Mouse (Mus musculus): ENCODE data around the gene Hs2st1. TPM values are rescaled to one million over a fixed set of nuclear protein-coding genes. Genes with fewer than 3 reads are reported as not detected.
A peak's percentile ranks its signal among the peaks of the same experiment; 100 is the strongest.

Gene Hs2st1
- polyA plus RNA-seq, 1 experiment from 2014 or later = 13.7 TPM

DNA sequence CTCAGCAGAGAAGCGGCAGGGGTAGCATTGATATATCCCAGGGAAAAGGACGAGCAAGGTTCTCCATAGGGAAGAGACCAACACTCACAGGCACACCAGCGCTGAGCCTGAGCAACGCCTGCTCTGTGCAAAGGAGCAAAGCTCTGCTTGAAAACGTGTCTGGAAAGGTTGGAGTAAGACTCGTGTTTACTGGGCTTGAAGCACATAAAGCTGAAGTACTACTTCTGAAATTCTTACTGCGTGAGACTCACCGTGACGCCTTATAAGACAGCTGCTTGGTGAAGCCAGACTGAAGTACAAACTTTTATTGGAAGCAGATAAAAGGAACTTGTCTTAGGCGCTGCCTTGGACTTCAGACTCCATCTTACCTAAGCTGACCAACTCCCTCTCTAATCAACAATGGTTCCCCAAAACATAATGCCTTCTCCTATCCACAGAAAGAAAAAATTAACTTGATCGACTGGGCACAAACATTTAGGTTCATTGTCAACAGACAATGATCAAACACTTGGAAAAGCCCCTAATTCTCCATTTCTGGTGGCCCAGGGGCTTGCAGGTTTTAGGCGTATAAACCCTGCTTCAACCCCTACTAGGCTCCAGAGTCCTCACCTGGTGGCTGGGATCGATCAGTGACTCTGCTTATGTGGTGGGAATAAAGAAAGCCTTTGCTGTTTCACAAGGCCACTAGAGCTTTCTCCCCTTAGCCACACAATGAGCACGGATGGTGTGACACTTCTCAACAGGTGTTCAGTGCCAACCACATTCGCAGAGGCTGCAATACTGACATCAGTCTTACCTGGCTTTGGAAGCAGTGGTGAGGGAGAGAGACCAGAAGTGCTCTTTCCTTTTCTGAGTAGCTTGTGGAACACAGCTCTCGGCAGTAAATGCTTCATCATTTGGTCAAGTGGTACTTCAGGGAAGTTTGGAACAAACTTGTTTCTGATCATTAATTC, 56.5 kb downstream of the Hs2st1 start:
- ATAC-seq (replicated peaks; ENCODE audit: low FRiP score, low TSS enrichment, low read depth) (no peak), DNase-seq (ENCODE audit: low spot score) (peak; percentile 46)
- Histone ChIP-seq H3K4me1 (replicated peaks; ENCODE audit: control insufficient read depth, insufficient read depth, low read length) (peaks cover 3% of the 10 kb centered on the region; the same call in 1 of the 2 replicates), H3K9ac (ENCODE audit: low read length) (no peak overlapping the region), H3K27me3 (replicated peaks; ENCODE audit: control insufficient read depth, insufficient read depth, low read length) (no peaks in the 10 kb centered on the region), H3K36me3 (ENCODE audit: control insufficient read depth, insufficient read depth, low read length) (no peaks in the 10 kb centered on the region), H3K4me2 (ENCODE audit: low read length) (no peak overlapping the region), H3K27ac (ENCODE audit: low read depth) (no peak overlapping the region), H3K9me3 (ENCODE audit: control insufficient read depth, low read length) (no peaks in the 10 kb centered on the region), H3K4me3 (ENCODE audit: low read depth, low read length) (no peak overlapping the region)
- WGBS = 81% methylated on average over 16 of the region's 16 CpGs

DNA sequence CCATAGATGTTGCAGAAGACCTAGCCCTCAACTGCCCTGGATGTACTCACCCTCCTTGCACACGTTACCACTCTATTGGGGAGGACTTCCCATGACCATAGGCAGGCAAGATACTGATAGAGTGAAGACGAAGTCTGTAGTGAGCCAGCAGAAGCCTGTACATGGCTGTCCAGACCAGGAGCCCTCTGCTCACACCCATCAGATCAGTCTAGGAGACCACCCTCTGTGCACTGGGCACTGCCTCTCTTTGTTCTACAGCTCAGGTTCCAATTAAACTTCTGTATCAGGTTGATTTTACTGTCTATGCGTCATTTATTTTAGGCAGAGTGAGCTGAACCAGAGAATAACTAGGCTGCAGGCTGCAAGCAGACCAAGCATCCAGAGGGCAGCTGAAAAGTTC, 59.3 kb downstream of the Hs2st1 start:
- ATAC-seq (replicated peaks; ENCODE audit: low FRiP score, low TSS enrichment, low read depth) = no peak
- DNase-seq (ENCODE audit: low spot score) = no peak
- WGBS = 91% methylated on average over 3 of the region's 3 CpGs
- Histone ChIP-seq H3K27me3 (replicated peaks; ENCODE audit: control insufficient read depth, insufficient read depth, low read length) (no peaks in the 10 kb centered on the region), H3K36me3 (ENCODE audit: control insufficient read depth, insufficient read depth, low read length) (no peaks in the 10 kb centered on the region), H3K4me1 (replicated peaks; ENCODE audit: control insufficient read depth, insufficient read depth, low read length) (peaks cover 12% of the 10 kb centered on the region), H3K9me3 (ENCODE audit: control insufficient read depth, low read length) (no peaks in the 10 kb centered on the region), H3K4me3 (ENCODE audit: low read depth, low read length) (no peak overlapping the region), H3K4me2 (ENCODE audit: low read length) (no peak overlapping the region), H3K27ac (ENCODE audit: low read depth) (no peak overlapping the region), H3K9ac (ENCODE audit: low read length) (no peak overlapping the region)

DNA sequence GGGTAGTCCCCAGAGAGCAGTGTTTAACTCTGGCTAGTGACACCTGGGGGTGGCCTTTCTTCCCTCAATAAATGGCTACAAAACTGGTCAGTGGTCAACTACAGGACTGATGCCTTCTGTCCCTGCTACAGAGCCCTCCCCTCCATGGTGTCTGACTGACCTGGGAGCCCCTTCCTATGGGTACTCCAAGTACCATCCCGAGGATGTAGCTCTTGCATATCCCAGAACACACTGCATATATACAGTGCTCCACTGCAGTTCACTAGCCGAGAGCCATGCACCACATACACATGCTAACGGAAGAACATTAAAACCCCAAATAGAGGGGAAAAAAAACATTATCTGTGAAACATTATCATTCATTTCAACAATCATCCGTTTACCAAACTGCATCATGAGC, 61.6 kb downstream of the Hs2st1 start:
- Histone ChIP-seq H3K27ac (ENCODE audit: low read depth) (no peak overlapping the region), H3K4me2 (ENCODE audit: low read length) (no peak overlapping the region), H3K36me3 (ENCODE audit: control insufficient read depth, insufficient read depth, low read length) (no peaks in the 10 kb centered on the region), H3K9me3 (ENCODE audit: control insufficient read depth, low read length) (no peaks in the 10 kb centered on the region), H3K4me1 (replicated peaks; ENCODE audit: control insufficient read depth, insufficient read depth, low read length) (peaks cover 14% of the 10 kb centered on the region), H3K27me3 (replicated peaks; ENCODE audit: control insufficient read depth, insufficient read depth, low read length) (no peaks in the 10 kb centered on the region), H3K4me3 (ENCODE audit: low read depth, low read length) (no peak overlapping the region), H3K9ac (ENCODE audit: low read length) (no peak overlapping the region)
- no peak for DNase-seq (ENCODE audit: low spot score)
- WGBS = 85% methylated on average over 4 of the region's 4 CpGs
- ATAC-seq (replicated peaks; ENCODE audit: low FRiP score, low TSS enrichment, low read depth) = no peak

DNA sequence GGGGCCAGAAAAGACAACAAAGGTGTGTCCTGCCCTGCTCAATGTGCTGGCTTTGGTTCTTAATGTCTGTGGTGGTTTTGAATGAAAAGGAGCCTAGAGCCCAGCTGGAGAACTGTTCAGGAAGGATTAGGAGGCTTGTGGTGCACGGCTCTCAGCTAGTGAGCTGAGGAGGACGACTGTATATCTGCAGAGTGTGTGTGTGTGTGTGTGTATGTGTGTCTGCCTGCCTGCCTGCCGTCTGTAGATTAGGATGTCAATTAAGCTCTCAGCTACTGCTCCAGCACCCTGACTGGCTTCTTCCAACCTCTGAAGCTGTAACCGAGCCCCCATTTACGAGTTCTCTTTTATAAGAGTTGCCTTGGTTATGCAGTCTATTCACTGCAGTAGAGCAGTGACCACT, 62.1 kb downstream of the Hs2st1 start:
- Histone ChIP-seq H3K27ac (ENCODE audit: low read depth) (no peak overlapping the region), H3K9me3 (ENCODE audit: control insufficient read depth, low read length) (no peaks in the 10 kb centered on the region), H3K4me3 (ENCODE audit: low read depth, low read length) (no peak overlapping the region), H3K4me2 (ENCODE audit: low read length) (no peak overlapping the region), H3K36me3 (ENCODE audit: control insufficient read depth, insufficient read depth, low read length) (no peaks in the 10 kb centered on the region), H3K9ac (ENCODE audit: low read length) (no peak overlapping the region), H3K4me1 (replicated peaks; ENCODE audit: control insufficient read depth, insufficient read depth, low read length) (peaks cover 18% of the 10 kb centered on the region), H3K27me3 (replicated peaks; ENCODE audit: control insufficient read depth, insufficient read depth, low read length) (no peaks in the 10 kb centered on the region)
- WGBS = 57% methylated on average over 5 of the region's 5 CpGs
- DNase-seq (ENCODE audit: low spot score) (no peak), ATAC-seq (replicated peaks; ENCODE audit: low FRiP score, low TSS enrichment, low read depth) (no peak)

DNA sequence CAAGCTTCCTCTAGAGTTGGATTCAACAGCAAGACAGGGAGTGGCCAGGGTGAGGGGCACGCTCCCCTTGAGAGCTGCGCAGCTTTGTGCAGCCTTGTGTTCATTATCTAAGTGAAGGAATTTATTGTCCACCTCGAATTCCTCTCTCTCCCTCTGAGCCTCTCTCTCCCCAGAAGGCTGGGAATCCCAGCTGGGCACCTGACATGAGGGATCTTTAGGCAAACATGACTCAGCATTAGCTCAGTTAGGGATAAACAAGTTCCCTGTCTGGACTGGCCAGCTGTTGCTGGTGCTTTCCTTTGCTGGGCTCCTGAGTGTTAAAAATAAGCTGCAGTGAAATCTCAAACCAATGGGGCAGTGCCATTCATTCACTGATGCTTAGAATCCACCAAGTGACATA, 63.8 kb downstream of the Hs2st1 start:
- H3K36me3 ChIP-seq (ENCODE audit: control insufficient read depth, insufficient read depth, low read length) = no peaks in the 10 kb centered on the region
- no peak overlapping the region for H3K4me3 ChIP-seq (ENCODE audit: low read depth, low read length)
- H3K9ac ChIP-seq (ENCODE audit: low read length) = no peak overlapping the region
- WGBS = 3% methylated on average over 3 of the region's 3 CpGs
- H3K4me2 ChIP-seq (ENCODE audit: low read length) = no peak overlapping the region
- ATAC-seq (replicated peaks; ENCODE audit: low FRiP score, low TSS enrichment, low read depth) (peak; percentile 83), DNase-seq (ENCODE audit: low spot score) (peak; percentile 73)
- H3K27ac ChIP-seq (ENCODE audit: low read depth) = 0 out of 2 replicates have a peak overlapping the region, but pooled peaks have one; percentile 43
- H3K4me1 ChIP-seq (replicated peaks; ENCODE audit: control insufficient read depth, insufficient read depth, low read length) = peaks cover 19% of the 10 kb centered on the region
- H3K9me3 ChIP-seq (ENCODE audit: control insufficient read depth, low read length) = no peaks in the 10 kb centered on the region
- no peaks in the 10 kb centered on the region for H3K27me3 ChIP-seq (replicated peaks; ENCODE audit: control insufficient read depth, insufficient read depth, low read length)

DNA sequence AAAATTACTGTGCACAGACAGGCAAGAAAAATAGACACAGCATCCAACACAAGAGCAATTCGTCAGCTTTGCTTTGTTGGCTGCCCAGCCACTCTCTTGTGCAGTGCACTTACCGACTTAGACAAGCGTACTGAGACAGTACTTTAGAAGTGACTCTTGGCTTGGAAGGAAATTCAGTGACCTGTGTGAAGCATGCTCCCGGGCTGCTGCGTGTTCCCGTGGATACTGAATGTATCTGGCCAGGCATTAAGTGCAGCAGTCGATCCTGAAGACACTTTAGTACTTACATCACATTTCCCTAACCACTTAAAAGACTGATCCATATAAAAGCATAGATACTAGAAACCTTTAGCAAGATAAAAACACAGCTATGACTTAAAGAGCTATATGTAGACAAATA, 68.1 kb downstream of the Hs2st1 start:
- 50% methylated on average over 7 of the region's 7 CpGs for WGBS
- no peaks in the 10 kb centered on the region for H3K9me3 ChIP-seq (ENCODE audit: control insufficient read depth, low read length)
- no peak overlapping the region for H3K9ac ChIP-seq (ENCODE audit: low read length)
- ATAC-seq (replicated peaks; ENCODE audit: low FRiP score, low TSS enrichment, low read depth) (no peak), DNase-seq (ENCODE audit: low spot score) (no peak)
- no peaks in the 10 kb centered on the region for H3K27me3 ChIP-seq (replicated peaks; ENCODE audit: control insufficient read depth, insufficient read depth, low read length)
- H3K4me3 ChIP-seq (ENCODE audit: low read depth, low read length) = no peak overlapping the region
- H3K4me2 ChIP-seq (ENCODE audit: low read length) = no peak overlapping the region
- H3K4me1 ChIP-seq (replicated peaks; ENCODE audit: control insufficient read depth, insufficient read depth, low read length) = peaks cover 19% of the 10 kb centered on the region
- H3K27ac ChIP-seq (ENCODE audit: low read depth) = no peak overlapping the region
- no peaks in the 10 kb centered on the region for H3K36me3 ChIP-seq (ENCODE audit: control insufficient read depth, insufficient read depth, low read length)

DNA sequence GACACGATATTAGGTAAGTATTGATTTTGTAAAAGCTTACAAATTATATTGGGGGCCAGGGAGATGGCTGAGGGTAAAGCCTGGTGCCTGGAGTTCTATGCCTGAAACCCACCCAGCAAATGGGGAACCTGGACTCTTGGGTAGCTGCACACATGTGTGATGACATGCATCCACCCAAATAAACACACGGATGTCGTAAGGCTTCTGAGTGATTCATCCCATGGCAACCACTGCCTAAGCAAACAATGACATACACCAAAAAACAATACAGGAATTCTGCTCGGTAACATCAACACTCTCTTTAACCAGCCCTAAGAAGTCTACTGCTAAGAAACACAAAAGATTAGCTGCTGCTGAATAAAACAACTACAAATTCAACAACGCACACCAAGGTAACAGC, 73.2 kb downstream of the Hs2st1 start:
- H3K4me2 ChIP-seq (ENCODE audit: low read length) = no peak overlapping the region
- no peaks in the 10 kb centered on the region for H3K27me3 ChIP-seq (replicated peaks; ENCODE audit: control insufficient read depth, insufficient read depth, low read length)
- no peak overlapping the region for H3K27ac ChIP-seq (ENCODE audit: low read depth)
- ATAC-seq (replicated peaks; ENCODE audit: low FRiP score, low TSS enrichment, low read depth) (no peak), DNase-seq (ENCODE audit: low spot score) (no peak)
- WGBS = 77% methylated on average over 5 of the region's 5 CpGs
- no peaks in the 10 kb centered on the region for H3K4me1 ChIP-seq (replicated peaks; ENCODE audit: control insufficient read depth, insufficient read depth, low read length)
- no peaks in the 10 kb centered on the region for H3K36me3 ChIP-seq (ENCODE audit: control insufficient read depth, insufficient read depth, low read length)
- H3K9ac ChIP-seq (ENCODE audit: low read length) = no peak overlapping the region
- no peak overlapping the region for H3K4me3 ChIP-seq (ENCODE audit: low read depth, low read length)
- H3K9me3 ChIP-seq (ENCODE audit: control insufficient read depth, low read length) = no peaks in the 10 kb centered on the region

DNA sequence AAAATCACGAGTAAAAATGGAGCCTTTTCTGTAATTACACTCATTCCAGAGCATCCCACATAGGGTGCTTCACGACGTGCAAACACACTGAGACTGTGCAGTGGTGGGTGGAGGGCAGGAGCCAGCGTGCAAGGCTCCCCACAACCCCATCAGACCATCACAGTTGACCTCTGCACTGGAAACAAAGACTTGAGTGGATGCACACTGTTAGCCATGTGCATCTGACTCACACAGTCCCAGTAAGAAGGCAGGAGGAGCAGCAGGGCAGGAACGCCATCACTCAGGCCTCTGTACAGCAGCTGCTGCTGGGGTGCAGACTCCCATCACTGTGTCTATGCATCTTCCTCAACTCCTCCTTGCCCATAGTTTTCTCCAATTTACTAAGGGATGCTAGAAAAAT, 75.1 kb downstream of the Hs2st1 start:
- H3K4me2 ChIP-seq (ENCODE audit: low read length) = no peak overlapping the region
- no peak for ATAC-seq (replicated peaks; ENCODE audit: low FRiP score, low TSS enrichment, low read depth)
- 70% methylated on average over 5 of the region's 5 CpGs for WGBS

DNA sequence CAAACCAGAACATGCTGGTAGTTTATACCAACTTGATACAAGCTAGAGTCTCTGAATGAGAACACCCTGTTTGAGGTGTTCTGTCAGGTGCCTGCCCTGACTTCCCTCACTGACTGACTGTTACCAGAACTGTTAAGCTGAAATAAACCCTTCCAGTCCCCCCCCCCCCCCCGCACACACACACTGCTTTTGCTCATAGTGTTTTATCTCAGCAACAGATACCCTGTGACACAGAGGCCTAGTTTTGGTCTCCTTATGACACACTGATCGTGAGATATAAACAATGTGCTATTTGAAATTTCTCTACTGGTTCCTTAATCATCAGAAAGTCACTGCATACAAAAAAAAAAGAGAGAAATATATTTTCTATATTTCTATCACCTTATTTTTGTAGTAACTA, 81.2 kb downstream of the Hs2st1 start:
- H3K9ac ChIP-seq (ENCODE audit: low read length) = no peak overlapping the region
- DNase-seq (ENCODE audit: low spot score) (no peak), ATAC-seq (replicated peaks; ENCODE audit: low FRiP score, low TSS enrichment, low read depth) (no peak)
- no peak overlapping the region for H3K4me2 ChIP-seq (ENCODE audit: low read length)
- no peak overlapping the region for H3K27ac ChIP-seq (ENCODE audit: low read depth)
- H3K27me3 ChIP-seq (replicated peaks; ENCODE audit: control insufficient read depth, insufficient read depth, low read length) = no peaks in the 10 kb centered on the region
- no peaks in the 10 kb centered on the region for H3K36me3 ChIP-seq (ENCODE audit: control insufficient read depth, insufficient read depth, low read length)
- WGBS = 56% methylated on average over 2 of the region's 2 CpGs
- no peaks in the 10 kb centered on the region for H3K4me1 ChIP-seq (replicated peaks; ENCODE audit: control insufficient read depth, insufficient read depth, low read length)
- H3K9me3 ChIP-seq (ENCODE audit: control insufficient read depth, low read length) = no peaks in the 10 kb centered on the region
- H3K4me3 ChIP-seq (ENCODE audit: low read depth, low read length) = no peak overlapping the region

More for the DNA sequence above, 75.1 kb downstream of the Hs2st1 start:
- no peaks in the 10 kb centered on the region for H3K4me1 ChIP-seq (replicated peaks; ENCODE audit: control insufficient read depth, insufficient read depth, low read length)
- H3K27me3 ChIP-seq (replicated peaks; ENCODE audit: control insufficient read depth, insufficient read depth, low read length) = no peaks in the 10 kb centered on the region
- H3K27ac ChIP-seq (ENCODE audit: low read depth) = no peak overlapping the region
- no peak for DNase-seq (ENCODE audit: low spot score)
- H3K36me3 ChIP-seq (ENCODE audit: control insufficient read depth, insufficient read depth, low read length) = no peaks in the 10 kb centered on the region
- H3K9ac ChIP-seq (ENCODE audit: low read length) = no peak overlapping the region
- no peaks in the 10 kb centered on the region for H3K9me3 ChIP-seq (ENCODE audit: control insufficient read depth, low read length)
- no peak overlapping the region for H3K4me3 ChIP-seq (ENCODE audit: low read depth, low read length)

Measured in intestine, embryonic 14.5 days (tissue).